Mouse (Mus musculus): ENCODE measurements at regions not wholly inside any gene's neighbourhood (a gene's known extent, or its start where the extent isn't known, plus 50 kb on each side); places are given as distances from the start of the nearest gene placed in this dataset.

DNA sequence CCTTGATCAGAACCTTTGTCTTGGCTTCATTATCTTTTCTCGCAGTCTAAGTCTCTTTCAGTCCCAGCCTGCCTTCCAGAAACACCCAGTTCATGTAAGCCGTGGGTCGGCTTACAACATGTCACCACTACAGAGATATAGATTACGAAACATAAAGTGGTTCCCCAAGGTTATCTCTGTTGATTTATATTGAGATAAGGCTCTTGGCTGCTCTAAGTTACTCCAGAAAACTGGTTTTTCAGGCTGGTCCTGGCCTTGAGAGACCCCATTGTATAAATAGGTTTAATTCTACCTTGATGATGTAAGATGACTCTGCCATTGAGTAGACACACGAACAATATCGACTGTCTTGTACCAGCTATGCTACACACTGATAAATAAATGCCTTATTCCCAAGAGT lies 323.8 kb downstream of the Plod2 start:
- no peak for DNase-seq

DNA sequence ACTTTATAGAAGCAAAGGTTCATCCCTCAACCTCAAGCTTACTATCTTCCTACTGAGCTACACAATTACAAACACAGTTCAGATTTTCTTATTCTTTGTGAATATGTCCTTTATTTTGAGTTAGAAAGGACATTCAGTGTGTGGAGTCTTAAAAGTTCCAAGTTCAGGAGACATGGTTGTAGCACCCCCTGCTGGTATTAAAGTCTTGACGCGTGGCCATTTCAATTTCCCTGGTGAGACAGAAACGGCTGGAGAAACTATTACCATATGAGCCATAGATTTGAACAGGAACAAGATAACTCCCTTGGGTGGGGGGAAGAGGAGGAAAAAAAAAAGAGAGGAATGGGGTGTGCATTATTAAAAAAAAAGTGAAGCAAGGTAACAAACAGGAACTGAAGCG lies 336.6 kb downstream of the Plod2 start:
- DNase-seq = peak; percentile 25

DNA sequence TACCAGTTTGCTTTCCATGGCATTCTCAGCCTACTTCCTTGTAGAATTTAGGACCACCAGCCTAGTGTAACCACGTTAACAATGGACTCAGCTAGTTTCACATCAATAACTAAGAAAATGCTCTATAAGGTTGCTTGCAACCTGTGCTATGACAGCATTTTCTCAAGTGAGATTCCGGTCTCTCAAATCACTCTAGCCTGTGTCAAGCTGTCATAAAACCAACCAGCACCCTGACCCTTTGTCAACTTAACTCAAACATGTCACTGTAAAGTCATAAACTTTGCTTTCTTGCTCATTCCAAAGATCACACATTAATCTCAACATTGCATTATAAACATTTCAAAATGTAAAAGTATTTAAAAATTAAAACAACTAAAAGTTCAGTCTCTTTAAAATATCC lies 337.8 kb downstream of the Plod2 start:
- no peak for DNase-seq

DNA sequence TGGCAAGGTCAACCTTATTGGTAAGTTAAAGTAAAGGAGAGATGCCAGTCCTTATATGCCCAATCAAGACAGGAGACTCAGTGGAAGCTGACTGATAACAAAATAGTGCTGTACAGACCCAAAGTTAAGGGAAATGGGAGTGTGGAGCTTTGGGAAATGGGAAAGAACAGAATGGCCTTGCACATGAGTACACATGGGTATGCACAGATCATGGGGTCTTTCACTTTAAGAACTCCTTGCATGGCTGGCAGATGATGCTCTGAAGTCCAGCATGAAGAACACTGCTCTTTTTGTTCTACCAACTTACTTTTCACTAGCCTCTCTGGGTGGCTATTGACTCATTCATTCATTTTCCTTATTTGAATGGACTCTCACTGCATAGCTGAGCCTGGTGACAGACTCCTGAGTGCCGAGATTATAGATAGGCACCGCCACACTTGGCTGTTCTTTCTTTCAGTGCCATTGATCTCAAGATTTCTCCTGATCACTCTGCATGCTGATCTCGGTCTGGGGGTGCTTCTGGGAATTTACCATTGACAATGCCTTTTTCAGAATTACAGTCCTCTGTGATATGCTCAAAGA lies 340.3 kb downstream of the Plod2 start:
- no peak for DNase-seq

DNA sequence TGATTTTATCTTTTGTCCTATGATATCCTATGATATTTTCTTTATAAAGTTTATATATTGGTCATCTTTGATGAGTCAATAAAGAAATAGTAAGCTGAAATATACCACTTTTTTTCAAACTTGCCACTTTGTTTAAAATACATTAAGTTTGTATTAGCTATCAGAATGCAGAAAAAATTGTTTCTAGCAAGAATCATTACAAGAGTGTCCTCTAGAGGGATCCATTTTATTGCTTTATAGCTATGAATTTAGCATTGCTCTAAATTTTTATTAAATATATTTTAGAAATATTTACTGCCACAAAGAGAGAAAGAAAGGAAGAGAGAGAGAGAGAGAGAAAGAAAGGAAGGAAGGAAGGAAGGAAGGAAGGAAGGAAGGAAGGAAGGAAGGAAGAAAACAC lies 348.0 kb downstream of the Plod2 start:
- no peak for DNase-seq

DNA sequence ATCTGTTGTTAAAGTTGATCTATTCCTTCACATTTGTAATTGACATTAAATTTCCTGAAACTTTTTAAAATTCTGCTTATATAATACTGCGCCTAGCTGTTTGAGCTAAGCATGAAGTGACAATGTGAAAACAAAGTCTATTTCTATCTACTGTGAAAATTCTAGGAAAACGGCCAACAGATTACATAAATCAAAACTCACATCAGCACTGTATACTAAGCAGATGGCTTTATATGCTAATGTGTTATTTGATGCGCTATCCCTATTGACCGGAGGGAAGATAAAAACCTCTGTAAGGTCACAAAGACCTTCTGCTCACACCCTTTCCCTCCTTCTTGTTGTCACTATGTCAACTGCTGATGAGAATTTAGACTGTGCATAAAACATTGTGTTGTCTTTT lies 357.7 kb downstream of the Plod2 start:
- DNase-seq = no peak

DNA sequence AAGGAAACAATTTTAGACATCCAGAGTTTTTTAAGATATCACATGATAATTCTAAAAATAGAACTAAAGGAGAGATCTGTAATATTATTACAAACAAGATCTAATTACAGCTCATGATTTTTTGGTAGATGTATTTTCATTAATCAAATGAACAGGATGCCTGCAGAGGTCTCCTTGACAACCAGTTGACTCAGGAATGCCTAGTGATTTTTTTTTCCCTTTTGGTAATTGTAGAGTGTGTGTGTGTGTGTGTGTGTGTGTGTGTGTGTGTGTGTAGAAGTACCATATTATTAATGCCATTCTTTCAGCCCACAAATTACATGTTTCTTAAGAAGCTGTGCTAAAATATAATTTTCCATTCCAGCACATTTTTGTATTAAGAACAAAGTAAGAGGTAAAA lies 365.1 kb downstream of the Plod2 start:
- no peak for DNase-seq

DNA sequence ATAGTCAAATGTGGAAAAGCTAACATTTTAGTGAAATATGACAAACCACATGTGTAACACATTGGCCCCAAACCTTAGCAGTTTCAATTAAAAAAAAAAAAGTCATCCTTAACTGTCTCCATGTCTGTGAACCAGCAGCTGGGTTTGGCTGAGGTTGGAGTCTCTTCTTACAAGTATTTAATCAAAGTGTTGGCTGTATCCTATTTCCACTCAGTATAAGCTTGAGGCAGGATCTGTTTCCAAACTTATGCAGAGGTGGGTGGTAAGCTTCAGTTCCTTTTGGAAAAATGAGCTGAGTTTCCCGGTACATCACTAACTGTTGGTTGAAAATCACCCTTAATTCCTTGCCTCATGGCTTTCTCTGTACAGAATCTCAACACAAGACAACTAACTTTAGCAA lies 377.4 kb downstream of the Plod2 start:
- DNase-seq = no peak

DNA sequence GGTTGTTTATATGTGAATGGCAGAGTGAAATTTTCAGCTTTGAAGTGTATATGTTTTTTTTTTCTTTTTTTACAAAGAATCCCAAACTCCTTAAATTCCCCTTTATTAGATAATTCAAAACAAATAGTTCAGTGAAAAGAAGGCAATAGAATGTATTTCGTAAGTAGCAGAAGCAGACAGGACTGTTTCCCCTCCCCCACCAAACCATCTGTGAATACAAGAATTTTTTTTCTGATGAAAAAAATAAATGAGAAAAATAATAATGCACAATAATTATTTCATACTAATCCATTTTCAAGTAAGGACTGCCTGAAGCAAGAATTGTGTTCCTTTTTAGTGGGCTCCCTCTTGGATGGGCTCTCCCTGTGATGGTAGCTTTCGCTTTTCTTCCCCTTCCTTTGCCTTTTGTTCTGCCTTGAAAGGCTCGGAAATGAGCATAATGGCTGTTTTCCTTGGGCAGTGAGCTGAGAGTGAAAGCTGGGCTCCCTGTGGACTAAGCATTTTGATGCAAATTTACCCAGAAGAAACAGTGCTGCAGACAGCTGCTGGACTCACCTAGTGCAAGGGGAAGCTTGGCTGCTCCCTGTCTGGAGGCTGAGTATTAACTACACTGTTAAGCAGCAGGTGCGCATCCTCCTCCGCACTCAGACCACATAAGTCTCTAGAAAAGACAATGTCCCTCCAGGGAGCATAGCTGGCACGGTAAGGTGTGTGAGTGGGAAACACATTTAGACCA lies 388.4 kb downstream of the Plod2 start:
- no peak for DNase-seq

DNA sequence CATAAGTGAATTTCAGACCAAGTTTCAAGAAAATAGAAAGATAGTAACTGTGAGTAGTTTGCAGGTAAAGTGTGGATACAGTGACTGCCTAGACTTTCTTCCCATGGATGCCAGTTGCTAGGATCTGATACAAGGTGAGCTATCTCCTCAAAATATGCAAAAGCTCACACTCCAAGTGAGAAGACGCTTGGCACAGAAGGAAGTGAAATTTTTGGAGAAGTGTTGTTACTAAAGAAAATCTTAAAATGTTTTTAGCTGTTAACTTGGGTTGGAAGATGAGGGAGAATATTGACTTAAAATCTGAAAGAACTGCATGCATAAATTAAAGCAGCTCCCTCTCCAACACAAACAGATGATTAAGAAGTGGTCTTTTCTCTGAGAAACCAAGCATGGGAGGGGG lies 395.8 kb downstream of the Plod2 start:
- no peak for DNase-seq

DNA sequence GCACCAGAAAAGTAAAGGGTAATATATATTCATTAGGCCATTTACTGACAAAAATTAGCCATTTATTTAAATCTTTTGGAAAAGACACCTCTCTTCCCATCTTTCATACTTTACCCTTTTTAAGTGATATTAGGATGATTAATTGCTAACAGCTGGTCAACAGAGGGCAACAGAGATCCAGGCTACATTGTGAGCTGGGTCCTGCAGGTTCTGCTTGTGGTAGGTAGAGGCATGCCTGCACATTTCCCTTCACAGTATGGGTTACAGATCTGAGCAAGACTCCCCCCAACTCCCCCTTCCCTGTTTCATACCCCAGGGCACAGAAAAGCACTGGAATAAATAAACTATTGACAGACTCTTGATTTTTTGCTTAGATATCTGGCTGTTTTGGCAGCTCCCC lies 408.1 kb downstream of the Plod2 start:
- DNase-seq = no peak

DNA sequence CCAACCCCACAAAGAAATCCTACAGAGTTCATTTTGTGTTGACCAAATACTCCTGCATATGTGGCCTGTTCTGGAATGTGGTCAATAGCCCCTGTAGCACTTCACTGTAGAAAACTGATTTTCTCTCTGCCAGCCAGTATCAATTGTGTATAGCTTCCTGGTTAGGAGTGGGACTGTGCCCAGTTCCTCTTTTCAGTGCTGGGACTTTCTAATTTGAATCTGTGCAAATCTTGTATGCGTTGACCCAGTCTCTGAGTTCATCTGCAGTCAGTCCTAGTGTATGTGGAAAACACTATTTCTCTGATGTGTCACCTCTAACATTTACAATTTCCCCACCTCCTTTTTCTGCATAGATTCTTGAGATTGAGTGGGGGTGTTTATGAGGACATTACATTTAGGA lies 421.3 kb downstream of the Plod2 start:
- no peak for DNase-seq

DNA sequence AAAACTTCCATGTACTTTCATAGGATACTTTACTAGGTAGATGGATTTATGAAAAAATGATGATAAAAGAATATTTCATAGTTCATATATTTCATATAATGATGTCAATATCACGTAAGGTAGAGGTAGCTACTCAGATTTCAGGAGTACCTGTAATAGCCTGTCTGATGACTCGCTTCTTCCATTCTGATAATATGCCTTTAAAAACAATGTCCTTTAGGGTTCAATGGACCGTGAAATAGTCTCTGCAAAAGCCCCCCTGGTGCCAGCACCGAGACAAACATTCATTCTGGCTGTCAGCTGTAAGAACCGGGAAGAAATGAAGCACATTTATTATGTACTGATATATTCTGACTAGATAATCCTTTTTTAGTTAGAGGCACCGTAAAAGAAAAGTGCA lies 449.7 kb downstream of the Plod2 start:
- no peak for DNase-seq

DNA sequence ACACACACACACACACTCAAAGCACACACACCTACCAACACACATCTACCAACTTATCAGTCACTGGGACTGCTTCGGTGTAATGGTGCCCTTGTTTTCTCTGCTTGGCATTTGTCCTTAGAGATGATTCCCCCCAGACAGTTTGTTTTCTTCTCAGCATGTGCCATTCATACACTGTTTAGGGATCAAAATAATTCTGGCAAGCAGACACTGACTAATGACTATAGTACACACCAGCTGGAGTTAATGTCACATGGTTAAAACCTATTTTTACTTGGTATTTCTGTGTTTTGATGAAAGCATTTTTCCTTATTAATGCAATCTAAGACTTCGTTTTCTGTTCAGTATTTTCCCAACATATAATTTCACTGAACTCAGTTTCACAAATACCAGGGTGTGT lies 454.1 kb downstream of the Plod2 start:
- no peak for DNase-seq

DNA sequence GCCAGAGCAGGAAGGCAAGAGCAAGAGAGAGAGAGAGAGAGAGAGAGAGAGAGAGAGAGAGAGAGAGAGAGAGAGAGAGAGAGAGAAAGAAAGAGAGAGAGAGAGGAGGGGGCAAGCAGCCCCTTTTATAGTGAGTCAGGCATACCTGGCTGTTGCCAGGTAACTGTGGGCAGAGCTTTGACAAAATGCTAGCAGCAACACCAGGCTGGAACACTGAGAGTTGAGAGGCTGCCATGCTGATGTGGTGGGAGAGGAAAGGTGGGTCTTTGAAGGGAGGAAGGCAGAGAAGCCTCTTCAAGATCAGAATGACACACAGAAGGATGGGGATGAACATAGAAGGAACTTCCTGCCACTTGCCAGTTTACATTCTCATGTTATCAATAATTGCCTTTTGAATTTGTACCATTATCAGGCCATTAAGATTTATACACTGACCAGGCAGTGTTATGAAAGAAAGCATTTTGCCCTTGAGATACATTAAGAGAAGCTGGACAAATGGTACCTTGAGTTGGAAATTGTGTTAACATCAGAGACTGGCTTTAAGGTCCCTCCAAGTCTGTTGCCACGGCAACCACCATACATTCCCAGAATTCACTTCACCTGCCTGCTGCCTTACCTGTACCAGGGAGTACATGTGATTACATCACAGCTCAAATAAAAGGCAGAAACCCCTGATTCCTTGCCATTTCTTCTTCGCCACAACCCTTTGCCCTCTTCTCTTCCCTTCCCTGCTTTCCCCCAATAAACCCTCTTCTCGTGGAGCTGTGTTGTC lies 463.3 kb downstream of the Plod2 start:
- DNase-seq = no peak

DNA sequence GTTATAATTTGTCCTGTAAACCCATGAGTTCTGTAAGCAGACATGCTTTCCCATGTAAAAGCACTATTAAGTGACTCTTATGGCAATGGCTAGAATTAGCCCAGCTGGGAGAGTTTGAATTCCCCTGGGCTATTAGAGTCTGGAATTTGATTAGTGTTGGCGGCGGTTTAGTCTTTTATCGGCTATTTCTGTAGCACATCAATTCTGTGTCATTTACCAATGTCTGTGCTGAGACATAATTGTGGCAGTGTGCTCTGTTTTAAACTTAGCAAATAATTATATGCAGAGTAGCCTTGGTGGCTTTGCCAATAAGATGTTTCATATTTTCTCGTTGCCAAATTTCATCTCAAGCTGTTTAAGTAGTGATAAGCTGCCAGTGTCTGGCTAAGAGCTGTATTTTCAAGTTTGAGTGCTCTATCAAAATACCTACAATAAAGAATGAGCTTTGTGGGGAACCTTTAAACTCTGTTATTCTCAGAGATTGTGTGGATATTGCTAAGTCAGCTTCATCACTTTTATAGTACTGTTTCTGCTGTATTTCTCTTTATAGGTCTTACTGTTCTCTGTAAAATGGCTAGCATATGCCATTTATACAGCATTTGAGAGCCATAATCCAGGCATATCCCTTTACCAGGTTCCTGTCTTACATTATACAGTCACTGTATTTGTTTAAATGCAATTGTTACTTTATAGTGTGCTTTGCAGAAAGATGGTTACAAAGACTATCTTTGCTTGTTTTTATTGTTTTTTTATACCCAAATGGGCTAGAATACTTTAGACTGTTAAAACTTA lies 466.7 kb downstream of the Plod2 start:
- no peak for DNase-seq

DNA sequence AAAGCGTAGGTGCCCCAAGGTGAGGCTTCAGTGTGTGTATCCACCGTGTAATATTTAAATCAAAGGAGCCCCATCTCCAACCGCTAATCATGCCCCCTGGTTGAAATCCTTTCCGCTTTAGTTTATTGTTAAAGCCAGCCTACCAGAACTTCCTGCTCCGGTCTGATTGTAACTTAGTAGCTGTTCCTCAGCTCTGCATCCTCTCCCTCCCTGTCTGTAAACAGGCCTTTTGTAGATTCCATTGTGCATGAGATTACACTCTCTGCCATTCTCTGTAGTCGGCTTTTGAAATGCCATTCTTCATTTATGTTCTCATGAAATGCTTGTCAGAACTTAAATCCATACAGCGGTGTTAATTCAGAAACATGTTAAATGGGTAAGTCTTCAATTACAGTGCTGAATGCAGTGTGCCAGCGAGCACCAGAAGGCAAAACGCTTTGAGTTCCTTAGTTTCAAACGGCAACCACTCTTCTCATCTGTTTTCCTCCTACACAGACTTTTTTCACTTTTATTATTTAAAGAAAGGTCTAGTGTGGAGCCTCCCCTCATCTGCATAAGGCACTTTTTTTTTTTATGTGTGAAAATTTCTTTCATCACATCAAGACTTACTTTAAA lies 502.4 kb downstream of the Plod2 start:
- no peak for DNase-seq

DNA sequence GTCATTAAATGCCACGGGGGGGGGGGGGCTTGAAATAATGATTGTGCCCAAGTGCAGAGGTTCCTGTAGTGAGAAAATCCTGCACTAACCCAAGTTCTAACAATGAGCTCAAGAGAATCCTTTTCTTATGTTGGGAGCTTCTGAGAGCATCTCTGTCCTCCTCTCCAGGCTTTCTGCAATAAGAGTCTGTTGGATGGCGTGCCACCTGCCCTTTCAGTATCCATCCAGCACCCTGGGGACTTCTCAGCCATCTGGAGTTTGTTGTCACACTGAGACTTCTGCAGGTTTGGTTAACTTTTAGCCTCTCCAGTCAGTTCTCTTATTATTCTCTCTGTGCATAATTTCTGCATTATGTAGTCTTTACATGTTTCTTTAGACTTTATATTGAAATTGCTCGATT lies 530.1 kb downstream of the Plod2 start:
- no peak for DNase-seq

DNA sequence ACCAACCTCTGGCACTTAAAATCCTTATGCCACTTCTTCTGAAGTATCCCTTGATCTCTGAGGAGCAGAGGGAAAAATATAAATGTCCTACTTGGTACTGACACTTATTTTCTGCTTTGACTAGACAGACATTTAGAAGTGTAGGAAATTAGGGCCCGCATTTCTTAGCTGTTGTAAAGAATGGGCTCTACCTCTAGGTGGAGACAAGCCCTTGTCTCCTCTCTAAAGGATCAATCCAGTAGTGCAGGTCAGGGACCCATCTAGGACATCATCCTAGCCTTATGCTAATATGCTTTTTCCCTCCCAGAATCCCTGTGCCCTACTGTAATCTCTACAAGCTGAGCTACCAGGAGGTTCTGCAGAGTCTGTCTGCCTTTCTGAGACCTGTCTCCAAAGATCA lies 541.1 kb downstream of the Plod2 start:
- no peak for DNase-seq

DNA sequence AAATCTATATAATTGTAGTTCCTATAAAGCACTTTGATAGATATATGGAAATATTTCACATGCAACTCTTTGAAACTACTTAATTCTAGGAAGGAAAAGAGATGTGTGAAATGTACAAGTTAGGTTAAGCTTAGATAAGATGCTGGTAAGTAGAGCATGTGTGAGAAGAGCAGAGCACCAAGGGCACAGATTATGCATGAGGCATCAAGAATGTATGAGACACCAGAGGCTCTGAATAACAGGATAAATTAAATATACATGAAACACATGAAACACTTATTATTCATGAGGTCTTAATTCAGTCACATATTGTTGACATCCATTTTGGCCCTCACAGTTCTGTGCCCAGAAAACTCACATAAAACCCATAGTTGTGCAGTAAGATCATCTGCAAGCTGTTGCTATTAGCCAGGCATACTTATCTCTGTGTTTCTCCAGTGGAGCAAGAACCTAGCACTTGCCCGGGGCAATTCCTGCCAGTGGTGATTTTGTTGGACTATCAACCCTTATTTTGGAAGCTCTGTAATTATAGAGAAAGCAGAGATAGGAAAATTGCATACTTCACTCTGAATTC lies 556.1 kb downstream of the Plod2 start:
- DNase-seq = no peak

DNA sequence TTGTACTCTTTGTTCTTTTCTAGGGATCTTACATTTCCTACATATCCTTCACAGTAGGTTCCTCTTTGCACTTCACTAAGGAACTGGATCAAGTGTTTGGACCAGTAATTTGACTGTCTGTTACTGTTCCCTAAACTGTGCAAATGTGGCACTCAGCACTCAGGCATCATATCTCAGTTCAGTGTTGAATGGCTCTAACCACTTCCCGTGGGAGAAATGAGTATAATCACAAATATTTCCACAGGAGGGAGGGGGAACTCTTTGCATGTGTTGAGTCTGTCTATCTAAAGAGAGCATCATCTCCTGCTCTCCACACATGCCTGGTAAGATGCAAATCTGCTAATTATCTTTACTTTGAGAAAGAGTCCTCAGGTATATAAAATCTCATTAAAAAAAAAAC lies 588.5 kb downstream of the Plod2 start:
- no peak for DNase-seq

DNA sequence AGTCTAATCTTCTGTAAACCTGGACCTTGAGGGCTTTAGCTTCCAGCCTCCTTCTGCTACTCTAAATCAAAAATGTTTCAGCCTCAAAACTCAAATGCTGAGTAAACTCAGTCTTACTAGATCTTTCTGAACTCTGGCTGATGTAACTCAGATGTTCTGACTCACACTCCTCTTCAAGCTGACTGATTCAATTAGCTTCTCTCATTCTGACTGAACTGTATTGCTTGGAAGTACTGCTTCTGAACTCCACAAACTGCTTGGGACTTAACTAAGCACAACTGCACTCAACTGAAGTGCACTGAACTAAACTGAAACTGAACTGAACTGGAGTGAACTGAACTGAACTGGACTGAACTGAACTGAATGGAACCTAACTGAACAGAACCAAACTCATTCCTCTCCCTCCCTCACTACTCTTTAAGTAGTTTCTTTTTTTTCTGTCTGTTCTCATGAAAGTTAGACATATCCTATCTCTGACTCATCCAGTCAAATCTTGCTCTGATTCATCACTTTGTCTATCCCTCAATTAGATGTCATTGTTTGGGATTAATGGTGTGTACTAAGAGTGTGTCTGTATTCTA lies 589.7 kb downstream of the Plod2 start:
- no peak for DNase-seq
